Mouse (Mus musculus) right cerebral cortex, postnatal 14 days (tissue): ENCODE measurements at regions not wholly inside any gene's neighbourhood (a gene's known extent, or its start where the extent isn't known, plus 50 kb on each side); places are given as distances from the start of the nearest gene placed in this dataset.

Experiments used
- DNase-seq: peaks from one replicate; pipeline ENCODE4 v3.0.0; 2022

- DNase-seq = peak; percentile 17
These were observed 535.4 kb upstream of the Fam84a start for GRCm38 (mm10) chr12:14687263-14687662.

GRCm38 (mm10) chr12:14676230-14676629 is 524.4 kb upstream of the Fam84a start:
- DNase-seq = no peak

GRCm38 (mm10) chr12:14665909-14666308 is 514.1 kb upstream of the Fam84a start:
- no peak for DNase-seq
